Mouse (Mus musculus): ENCODE measurements around the gene Zfp229. TPM values are rescaled to one million over a fixed set of nuclear protein-coding genes. Genes with fewer than 3 reads are reported as not detected.
"Not testable (repeated sequence)": the region's sequence is repeated elsewhere in the genome, so short reads cannot be mapped to it uniquely, and the experiment has no call there.

Zfp229 gene
- 5.8 and 6.6 TPM in 2 replicates for polyA plus RNA-seq (2016; fragmentation: Nextera tagmentation; extraction: Ambion mirVana)

DNA sequence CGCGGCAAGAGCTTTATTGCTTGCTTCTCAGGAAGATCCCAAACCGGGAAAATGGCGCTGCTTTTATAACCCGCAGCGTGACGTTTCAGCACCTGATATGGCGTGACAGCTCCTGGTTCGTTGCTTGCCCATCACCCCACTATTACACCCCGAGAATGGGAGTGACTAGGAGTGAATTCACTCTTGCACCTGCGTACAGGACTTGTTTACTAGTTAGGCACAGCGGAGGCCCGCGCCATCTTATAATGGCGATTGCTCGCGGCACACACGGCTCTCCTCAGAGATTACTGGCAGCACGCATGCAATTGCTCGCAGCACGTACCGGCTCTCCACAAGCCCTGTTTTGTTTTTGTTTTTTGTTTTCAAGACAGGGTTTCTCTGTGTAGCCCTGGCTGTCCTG is at the start of gene Zfp229:
Gene Zfp229, plus strand, starts transcription at position 301 of the 400 bp plus-strand sequence.
- not testable (repeated sequence) for H3K36me3 ChIP-seq; H3K27ac ChIP-seq; H3K4me1 ChIP-seq; H3K4me3 ChIP-seq; H3K9me3 ChIP-seq; DNase-seq (ENCODE audit: low spot score); H3K27me3 ChIP-seq (ENCODE audit: insufficient read depth, poor library complexity, severe bottlenecking)
- 92% methylated on average over 15 of the region's 22 CpGs for WGBS

DNA sequence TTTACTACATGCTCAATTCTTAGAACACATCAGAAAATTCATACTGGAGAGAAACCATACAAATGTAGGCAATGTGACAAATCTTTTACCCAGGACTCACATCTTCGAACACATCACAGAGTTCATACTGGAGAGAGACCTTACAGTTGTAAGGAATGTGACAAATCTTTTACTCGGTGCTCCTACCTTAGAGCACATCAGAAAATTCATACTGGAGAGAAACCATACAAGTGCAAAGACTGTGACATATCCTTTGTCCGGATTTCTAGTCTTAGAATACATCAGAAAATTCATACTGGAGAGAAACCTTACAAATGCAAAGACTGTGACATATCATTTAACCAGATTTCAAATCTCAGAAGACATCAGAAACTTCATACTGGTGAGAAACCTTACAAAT is 39.0 kb upstream of the Zfp229 start, which contains the start of gene Gm10226:
Gene Gm10226, plus strand, starts transcription at position 301 of the 400 bp plus-strand sequence.
- 88% methylated on average over 3 of the region's 3 CpGs for WGBS
- H3K4me1 ChIP-seq: no peaks in the 10 kb centered on the region
- H3K4me3 ChIP-seq: no peak within 1 kb of the TSS
- H3K27me3 ChIP-seq (ENCODE audit: insufficient read depth, poor library complexity, severe bottlenecking): no peaks in the 10 kb centered on the region
- no peaks in the 10 kb centered on the region for H3K9me3 ChIP-seq
- H3K27ac ChIP-seq: no peak within 1 kb of the TSS
- peaks cover 22% of the 10 kb centered on the region for H3K36me3 ChIP-seq
- DNase-seq (ENCODE audit: low spot score): no peak

DNA sequence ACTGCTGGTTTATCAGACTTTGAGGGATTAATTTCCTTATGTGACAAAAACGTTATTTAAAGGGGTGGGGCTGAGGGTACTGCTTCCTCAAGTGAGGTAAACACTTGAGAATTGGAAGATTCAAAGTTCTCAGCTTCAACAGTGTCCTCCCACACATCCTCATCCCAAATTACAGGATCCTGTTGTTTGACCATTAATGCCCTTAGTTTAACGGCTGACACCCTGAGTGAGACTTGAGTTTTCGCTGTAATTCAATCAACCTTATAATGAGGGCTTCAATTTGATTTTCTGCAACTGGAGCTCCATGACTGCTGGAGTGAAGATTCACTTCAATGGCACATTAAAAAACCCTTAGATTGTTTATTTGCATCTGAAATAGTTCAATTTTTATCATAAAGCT is 37.3 kb upstream of the Zfp229 start:
- H3K4me3 ChIP-seq: no peak overlapping the region
- no peaks in the 10 kb centered on the region for H3K4me1 ChIP-seq
- H3K9me3 ChIP-seq: no peaks in the 10 kb centered on the region
- H3K27me3 ChIP-seq (ENCODE audit: insufficient read depth, poor library complexity, severe bottlenecking): no peaks in the 10 kb centered on the region
- DNase-seq (ENCODE audit: low spot score): no peak
- WGBS: 75% methylated on average over 3 of the region's 3 CpGs
- peaks cover 22% of the 10 kb centered on the region for H3K36me3 ChIP-seq
- no peak overlapping the region for H3K27ac ChIP-seq

DNA sequence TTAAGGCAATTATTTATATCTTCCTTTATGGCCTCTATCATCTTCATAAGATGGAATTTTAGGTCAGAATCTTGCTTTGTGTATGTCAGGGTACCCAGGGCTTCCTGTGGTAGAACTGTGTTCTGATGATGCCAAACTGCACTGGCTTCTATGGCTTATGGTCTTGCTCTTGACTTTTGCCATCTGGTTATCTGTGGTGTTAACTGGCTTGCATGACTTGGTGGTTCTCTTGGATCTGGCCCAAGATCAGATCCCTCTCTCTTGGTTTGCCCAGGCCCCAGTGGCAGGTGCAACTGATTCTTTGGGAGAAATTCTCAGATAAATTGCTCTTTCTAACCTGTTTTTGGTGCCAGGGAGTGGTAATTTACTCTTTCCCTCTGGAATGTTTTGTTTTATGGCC is 34.5 kb upstream of the Zfp229 start:
- Histone ChIP-seq H3K36me3 (peaks cover 7% of the 10 kb centered on the region), H3K9me3 (no peaks in the 10 kb centered on the region), H3K4me1 (no peaks in the 10 kb centered on the region), H3K27ac (no peak overlapping the region), H3K27me3 (ENCODE audit: insufficient read depth, poor library complexity, severe bottlenecking) (no peaks in the 10 kb centered on the region), H3K4me3 (no peak overlapping the region)
- DNase-seq (ENCODE audit: low spot score): no peak

DNA sequence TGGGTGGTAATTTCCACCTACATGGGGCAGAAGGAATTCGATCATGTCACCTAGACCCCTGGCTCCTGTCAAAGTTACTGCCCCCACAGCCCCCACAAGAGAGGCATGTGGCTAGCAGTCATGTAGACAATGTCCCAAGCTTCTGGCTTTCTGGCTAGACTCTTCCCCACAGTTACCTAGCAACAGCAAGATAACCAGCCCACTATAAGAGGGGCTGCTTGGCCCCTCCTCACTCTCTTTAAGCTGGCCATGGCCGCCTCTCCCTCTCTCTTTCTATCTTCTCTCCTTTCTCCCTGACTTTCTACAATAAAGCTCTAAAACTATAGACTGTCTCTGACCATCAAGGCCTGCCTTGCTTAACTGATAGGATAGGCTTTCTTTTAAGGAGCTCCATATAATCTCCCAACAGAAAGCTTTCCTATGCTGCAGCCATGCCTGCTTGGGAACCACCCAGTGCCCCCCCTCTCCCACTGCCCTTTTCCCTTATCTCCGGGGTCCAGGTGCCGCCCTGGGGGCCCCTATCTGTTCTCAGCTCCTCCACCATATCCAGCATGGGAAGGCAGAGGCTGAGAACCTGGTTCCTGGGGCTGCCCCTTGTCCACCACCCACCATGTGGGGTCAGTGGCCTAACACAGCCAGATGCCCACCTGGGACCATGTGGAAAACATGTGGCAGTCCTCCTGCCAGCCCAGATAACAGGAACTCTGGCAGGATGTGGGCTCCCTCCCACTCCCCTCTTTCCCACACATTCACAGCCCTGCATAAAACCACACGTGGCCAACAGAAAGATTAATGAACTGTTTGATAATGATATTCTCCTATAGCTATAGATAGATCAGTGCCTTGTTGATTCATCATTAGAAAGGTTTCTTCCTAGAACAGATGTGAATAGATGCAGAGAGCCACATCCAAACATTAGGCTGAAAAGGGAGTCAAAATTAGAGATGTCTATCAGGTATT is 28.0 kb upstream of the Zfp229 start:
- 24% methylated on average over 5 of the region's 5 CpGs for WGBS
- peak; percentile 93 for DNase-seq (ENCODE audit: low spot score)
- no peak overlapping the region for H3K4me3 ChIP-seq
- H3K9me3 ChIP-seq: no peaks in the 10 kb centered on the region
- no peaks in the 10 kb centered on the region for H3K36me3 ChIP-seq
- no peaks in the 10 kb centered on the region for H3K27me3 ChIP-seq (ENCODE audit: insufficient read depth, poor library complexity, severe bottlenecking)
- H3K27ac ChIP-seq: peak overlapping the region; percentile 69
- H3K4me1 ChIP-seq: peaks cover 10% of the 10 kb centered on the region

DNA sequence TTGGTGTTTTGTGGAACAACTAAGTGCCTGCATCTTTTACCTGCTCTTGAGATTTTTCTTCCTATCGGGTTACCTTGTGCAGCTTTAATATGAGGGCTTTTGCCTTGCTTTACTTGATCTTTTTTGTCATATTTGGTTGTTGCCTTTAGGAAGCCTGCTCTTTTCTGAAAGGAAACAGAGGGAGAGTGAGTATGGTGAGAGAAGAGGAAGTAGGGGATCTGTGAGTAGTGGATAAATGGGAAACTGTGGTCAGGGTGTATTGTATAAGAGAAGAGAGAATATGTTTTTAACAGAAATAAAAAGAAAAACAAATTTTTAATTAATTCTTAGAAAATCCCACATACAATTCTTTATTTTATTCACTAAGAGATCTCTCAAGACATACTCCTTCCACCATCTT is 27.2 kb upstream of the Zfp229 start:
- no peak overlapping the region for H3K4me3 ChIP-seq
- H3K36me3 ChIP-seq: no peaks in the 10 kb centered on the region
- peak overlapping the region; percentile 69; the same call in 1 of the 2 replicates for H3K27ac ChIP-seq
- DNase-seq (ENCODE audit: low spot score): no peak
- peaks cover 12% of the 10 kb centered on the region for H3K4me1 ChIP-seq
- H3K27me3 ChIP-seq (ENCODE audit: insufficient read depth, poor library complexity, severe bottlenecking): no peaks in the 10 kb centered on the region
- H3K9me3 ChIP-seq: no peaks in the 10 kb centered on the region
- 77% methylated on average over 1 of the region's 1 CpGs for WGBS

DNA sequence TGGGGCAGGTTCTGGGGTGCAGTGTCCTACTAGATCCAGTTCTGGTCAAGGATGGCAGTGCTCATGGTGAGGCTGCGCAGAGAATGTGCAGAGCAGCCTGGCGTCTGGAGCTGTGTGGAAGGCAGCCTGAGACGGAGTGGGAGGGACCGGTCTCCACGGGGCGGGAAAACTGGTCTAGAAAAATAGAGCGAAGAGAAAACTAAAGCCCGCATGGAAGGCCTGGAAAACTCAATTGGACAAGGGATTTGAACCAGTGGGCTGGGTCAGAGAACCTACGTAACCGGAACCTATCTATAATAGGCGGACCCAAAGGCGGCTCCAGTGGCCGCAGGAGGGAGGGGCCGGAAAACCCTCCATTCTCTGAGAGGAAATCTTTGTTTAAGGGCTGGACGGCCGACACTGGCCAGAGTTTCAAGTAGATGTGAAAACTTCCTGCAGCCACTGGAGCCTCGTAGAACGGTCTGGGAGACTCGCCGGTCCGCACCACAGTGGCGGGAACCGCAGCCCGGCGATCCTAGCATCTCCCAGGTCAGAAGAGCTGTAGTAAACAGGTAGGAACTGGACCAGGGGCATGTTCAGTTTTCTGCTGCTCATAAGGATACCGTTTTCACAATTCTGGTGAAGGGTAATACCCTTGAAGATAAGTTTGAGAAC is 23.1 kb upstream of the Zfp229 start, which contains the start of gene Zfp760:
Gene Zfp760, plus strand, starts transcription at position 399 of the 654 bp plus-strand sequence.
- peak within 1 kb of the TSS; percentile 92 for H3K27ac ChIP-seq
- no peaks in the 10 kb centered on the region for H3K9me3 ChIP-seq
- H3K27me3 ChIP-seq (ENCODE audit: insufficient read depth, poor library complexity, severe bottlenecking): no peaks in the 10 kb centered on the region
- peak within 1 kb of the TSS; percentile 73 for H3K4me3 ChIP-seq
- H3K4me1 ChIP-seq: peaks cover 8% of the 10 kb centered on the region
- peak; percentile 95 for DNase-seq (ENCODE audit: low spot score)
- peaks cover 18% of the 10 kb centered on the region; the same call in 1 of the 2 replicates for H3K36me3 ChIP-seq
- WGBS: 3% methylated on average over 26 of the region's 26 CpGs

DNA sequence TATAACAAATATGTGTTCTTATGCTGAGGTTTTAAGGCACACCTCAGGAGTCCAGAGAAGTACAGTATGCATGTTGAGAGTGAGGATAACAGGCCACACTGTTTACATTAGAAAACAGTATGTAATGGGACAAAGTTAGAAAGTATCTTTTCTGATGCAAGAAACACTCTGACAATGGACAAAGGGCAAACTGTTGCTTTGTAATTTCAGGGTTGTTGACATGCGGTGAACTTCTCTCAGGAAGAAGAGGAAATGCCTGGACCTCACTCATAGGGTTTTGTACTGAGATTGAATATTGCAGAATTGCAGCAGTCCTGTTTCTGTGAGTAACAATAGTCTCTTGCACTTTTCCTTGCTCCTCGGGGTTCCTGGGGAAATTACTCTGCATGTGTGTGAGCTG is 22.2 kb upstream of the Zfp229 start:
- peaks cover 4% of the 10 kb centered on the region; the same call in 1 of the 2 replicates for H3K4me1 ChIP-seq
- H3K27ac ChIP-seq: peak overlapping the region; percentile 42; the same call in 1 of the 2 replicates
- H3K9me3 ChIP-seq: no peaks in the 10 kb centered on the region
- H3K27me3 ChIP-seq (ENCODE audit: insufficient read depth, poor library complexity, severe bottlenecking): no peaks in the 10 kb centered on the region
- peaks cover 23% of the 10 kb centered on the region; the same call in 1 of the 2 replicates for H3K36me3 ChIP-seq
- 63% methylated on average over 2 of the region's 2 CpGs for whole genome bisulfite sequencing
- peak overlapping the region; percentile 73 for H3K4me3 ChIP-seq
- no peak for DNase-seq (ENCODE audit: low spot score)

DNA sequence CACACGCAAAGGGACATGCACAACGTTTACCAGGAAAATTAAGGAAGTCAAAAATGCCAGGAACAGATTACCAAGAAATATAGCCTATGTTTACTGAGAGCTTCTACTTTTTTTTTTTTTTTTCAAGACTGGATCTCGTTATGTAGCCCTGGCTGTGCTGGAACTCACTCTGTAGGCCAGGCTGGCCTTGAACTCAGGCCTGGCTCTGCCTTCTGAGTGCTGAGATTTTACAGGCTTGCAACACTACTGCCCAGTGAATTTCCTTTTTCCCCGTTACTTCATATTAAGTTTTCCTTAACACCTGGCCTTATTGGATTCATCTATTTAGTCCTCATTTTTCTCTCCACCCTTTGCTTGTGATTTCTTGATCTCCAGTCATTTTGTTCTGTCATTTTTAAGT is 2.5 kb downstream of the Zfp229 start:
- Histone ChIP-seq H3K27ac (peak overlapping the region; percentile 95), H3K27me3 (ENCODE audit: insufficient read depth, poor library complexity, severe bottlenecking) (no peaks in the 10 kb centered on the region), H3K4me1 (peaks cover 7% of the 10 kb centered on the region; the same call in 1 of the 2 replicates), H3K36me3 (peaks cover 7% of the 10 kb centered on the region; the same call in 1 of the 2 replicates), H3K4me3 (peak overlapping the region; percentile 70), H3K9me3 (no peaks in the 10 kb centered on the region)
- no peak for DNase-seq (ENCODE audit: low spot score)
- 90% methylated on average over 4 of the region's 4 CpGs for WGBS

DNA sequence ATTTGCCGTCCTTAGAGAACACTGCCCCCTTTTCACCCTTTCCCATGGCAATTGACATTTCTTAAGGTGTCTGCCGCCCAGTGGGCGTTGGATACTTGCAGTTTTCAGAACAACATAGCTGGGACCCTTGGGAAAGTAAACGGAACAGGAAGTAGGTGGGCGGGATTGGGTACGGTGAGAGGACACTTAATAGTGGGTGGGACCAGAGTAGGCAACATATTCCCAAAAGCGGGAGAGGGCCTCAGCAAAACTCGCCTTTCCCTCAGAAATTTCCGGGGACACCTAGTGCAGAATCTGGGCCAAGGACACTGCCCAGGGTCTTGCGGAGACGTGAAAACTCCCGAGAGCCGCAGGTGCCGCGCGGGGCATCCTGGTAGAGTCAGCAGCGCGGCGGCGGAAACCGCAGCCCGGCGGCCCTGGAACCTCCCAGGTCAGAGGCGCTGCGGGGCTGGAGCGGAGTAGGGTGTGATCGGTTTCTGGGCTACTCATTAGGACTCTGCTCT is 3.0 kb downstream of the Zfp229 start:
- no peaks in the 10 kb centered on the region for H3K9me3 ChIP-seq
- H3K27ac ChIP-seq: peak overlapping the region; percentile 95
- peak overlapping the region; percentile 70 for H3K4me3 ChIP-seq
- H3K36me3 ChIP-seq: peaks cover 7% of the 10 kb centered on the region; the same call in 1 of the 2 replicates
- DNase-seq (ENCODE audit: low spot score): peak; percentile 93
- no peaks in the 10 kb centered on the region for H3K27me3 ChIP-seq (ENCODE audit: insufficient read depth, poor library complexity, severe bottlenecking)
- H3K4me1 ChIP-seq: peaks cover 7% of the 10 kb centered on the region; the same call in 1 of the 2 replicates
- under 1% methylated on average over 27 of the region's 27 CpGs for WGBS

DNA sequence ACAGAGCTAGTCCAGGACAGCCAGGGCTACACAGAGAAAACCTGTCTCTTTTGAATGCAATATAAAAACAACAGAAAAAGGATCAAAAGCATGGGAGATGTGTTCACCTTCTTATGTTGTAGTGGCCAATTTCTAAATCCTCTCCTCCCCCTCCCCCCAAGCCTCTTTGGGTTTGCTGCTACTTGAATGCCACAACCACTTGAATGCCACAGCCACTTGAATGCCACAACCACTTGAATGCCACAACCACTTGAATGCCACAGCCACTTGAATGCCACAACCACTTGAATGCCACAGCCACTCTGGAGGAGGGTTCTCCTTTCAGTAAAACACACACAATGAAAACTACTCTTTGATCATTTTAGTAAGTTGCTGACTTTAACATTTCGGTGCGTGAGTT is 22.2 kb downstream of the Zfp229 start:
- no peak for DNase-seq (ENCODE audit: low spot score)

DNA sequence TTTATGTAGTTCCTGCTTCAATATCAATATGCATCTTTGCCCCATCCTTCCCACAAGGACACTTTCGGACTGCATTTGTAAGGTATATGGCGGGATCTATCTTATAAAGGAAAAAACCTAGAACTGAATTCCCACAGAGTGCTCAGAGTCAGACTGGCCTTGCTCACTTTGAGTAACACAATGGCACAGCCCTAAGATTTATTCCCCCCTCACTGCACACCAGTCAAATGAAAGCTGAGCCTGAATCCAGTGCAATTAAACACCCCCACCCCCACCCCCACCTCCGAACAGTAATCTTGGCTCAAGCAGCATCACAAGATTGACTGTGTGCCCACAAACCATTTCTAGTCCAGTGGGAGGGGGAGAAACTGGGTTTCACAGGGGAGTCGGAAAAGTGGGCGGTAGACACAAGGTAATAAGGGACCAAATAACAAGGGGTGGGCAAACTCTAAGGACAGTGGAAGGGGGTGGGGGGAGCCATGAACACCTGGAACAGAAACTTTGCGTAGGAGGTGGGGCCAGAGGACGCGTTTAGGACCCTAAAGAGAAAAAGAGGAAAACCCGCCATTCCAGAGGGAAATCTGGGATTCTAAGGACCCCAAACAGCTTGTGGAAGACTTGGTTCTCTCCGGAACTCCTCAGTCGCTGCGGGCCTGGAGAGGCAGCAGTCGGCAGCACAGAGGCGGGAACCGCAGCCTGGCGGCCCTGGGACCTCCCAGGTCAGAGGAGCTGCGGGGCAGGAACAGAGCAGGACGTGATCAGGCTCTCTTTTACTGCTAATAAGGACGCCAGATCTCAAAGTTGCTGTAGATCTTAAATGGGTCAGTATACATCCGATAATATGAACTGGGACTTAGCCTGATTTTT is 23.0 kb downstream of the Zfp229 start:
- Histone ChIP-seq H3K27me3 (ENCODE audit: insufficient read depth, poor library complexity, severe bottlenecking) (no peaks in the 10 kb centered on the region), H3K36me3 (no peaks in the 10 kb centered on the region), H3K4me1 (0 out of 2 replicates have a peak, but pooled peaks cover 5% of the 10 kb centered on the region), H3K9me3 (no peaks in the 10 kb centered on the region), H3K4me3 (peak overlapping the region; percentile 62), H3K27ac (peak overlapping the region; percentile 56)
- DNase-seq (ENCODE audit: low spot score): no peak
- WGBS: 13% methylated on average over 20 of the region's 20 CpGs

More for the DNA sequence above, 22.2 kb downstream of the Zfp229 start:
- Histone ChIP-seq H3K27ac (no peak overlapping the region), H3K36me3 (no peaks in the 10 kb centered on the region), H3K4me1 (0 out of 2 replicates have a peak, but pooled peaks cover 5% of the 10 kb centered on the region), H3K4me3 (no peak overlapping the region), H3K9me3 (no peaks in the 10 kb centered on the region), H3K27me3 (ENCODE audit: insufficient read depth, poor library complexity, severe bottlenecking) (no peaks in the 10 kb centered on the region)
- WGBS: 78% methylated on average over 2 of the region's 2 CpGs

All from heart, embryonic 10.5 days (tissue).